Mouse (Mus musculus): Measurements from ENCODE around the gene Khdrbs2. TPM values are rescaled to one million over a fixed set of nuclear protein-coding genes. Genes with fewer than 3 reads are reported as not detected.

Khdrbs2 gene
- polyA plus RNA-seq (2014; fragmentation: Nextera tagmentation; extraction: Ambion mirVana): 1.6 and 2.4 TPM in 2 replicates

DNA sequence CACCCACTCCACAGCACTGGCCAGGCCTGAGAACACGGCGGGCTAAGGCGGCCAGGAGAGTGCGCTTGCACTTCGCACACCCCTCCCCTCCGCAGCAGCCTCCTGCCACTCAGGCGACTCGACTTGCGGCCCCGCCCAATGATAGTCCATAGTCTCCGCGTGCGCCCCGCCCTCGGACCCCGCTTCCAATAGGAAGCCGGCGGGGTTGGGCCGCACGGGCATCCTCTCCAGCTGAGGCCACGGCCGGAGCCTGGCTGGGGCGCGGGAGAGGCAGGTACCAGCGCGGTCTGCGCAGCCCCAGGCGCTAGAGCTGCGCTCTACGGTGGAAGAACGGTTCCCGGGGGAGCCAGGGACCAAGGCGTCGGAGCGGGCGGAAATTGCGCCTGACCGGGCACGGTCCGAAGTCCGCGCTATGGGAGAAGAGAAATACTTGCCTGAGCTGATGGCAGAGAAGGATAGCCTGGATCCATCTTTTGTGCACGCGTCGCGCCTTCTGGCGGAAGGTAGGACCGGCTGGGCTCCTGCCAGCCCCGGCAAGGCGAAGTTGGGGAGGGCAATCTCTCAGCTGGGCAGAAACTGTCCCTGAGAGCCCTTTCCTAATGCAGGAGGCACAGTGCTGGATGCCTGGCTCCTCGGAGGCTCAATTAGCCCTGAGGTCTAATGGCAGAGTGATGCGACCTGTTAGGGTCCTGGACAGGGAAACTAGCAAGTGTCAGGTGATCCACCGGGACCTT is at the start of gene Khdrbs2:
Gene Khdrbs2, plus strand, starts transcription at position 209 of the 734 bp plus-strand sequence.
- H3K36me3 ChIP-seq (ENCODE audit: control insufficient read depth, insufficient read depth, low read length): no peaks in the 10 kb centered on the region
- H3K4me1 ChIP-seq (replicated peaks; ENCODE audit: control insufficient read depth, insufficient read depth, low read length): no peaks in the 10 kb centered on the region
- peak within 1 kb of the TSS; percentile 42 for H3K4me3 ChIP-seq (ENCODE audit: low read depth, low read length)
- H3K9ac ChIP-seq (ENCODE audit: low read depth, low read length): no peak within 1 kb of the TSS
- peaks cover 17% of the 10 kb centered on the region for H3K27me3 ChIP-seq (replicated peaks; ENCODE audit: control insufficient read depth, insufficient read depth, low read length)
- H3K27ac ChIP-seq (ENCODE audit: low read depth, low read length): no peak within 1 kb of the TSS
- whole genome bisulfite sequencing: 2% methylated on average over 53 of the region's 53 CpGs
- H3K4me2 ChIP-seq: peak within 1 kb of the TSS; percentile 61
- peak; percentile 69 for DNase-seq (ENCODE audit: low spot score)
- H3K9me3 ChIP-seq (ENCODE audit: control insufficient read depth, low read length): no peaks in the 10 kb centered on the region
- ATAC-seq (replicated peaks; ENCODE audit: low FRiP score): peak; percentile 96

DNA sequence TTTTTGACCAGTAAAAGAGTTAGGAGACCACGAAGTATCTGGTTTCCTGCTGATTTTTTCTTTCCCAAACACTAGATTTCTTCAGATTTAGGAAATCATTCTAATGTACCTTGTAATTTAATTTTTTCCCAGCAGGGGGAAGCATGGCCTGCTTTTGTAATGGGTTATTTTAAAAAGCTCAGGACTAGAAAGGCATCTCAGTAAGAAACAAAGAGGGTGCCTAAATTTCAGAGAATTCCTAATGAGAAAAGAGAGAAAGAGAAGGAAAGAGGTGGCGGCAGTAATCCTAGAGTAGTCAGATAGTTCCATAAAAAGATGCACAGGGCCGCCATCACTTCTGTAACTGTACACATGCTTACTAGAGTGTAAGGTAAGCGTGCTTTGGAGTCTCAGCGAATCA is 2.1 kb downstream of the Khdrbs2 start:
- 56% methylated on average over 5 of the region's 5 CpGs for WGBS

DNA sequence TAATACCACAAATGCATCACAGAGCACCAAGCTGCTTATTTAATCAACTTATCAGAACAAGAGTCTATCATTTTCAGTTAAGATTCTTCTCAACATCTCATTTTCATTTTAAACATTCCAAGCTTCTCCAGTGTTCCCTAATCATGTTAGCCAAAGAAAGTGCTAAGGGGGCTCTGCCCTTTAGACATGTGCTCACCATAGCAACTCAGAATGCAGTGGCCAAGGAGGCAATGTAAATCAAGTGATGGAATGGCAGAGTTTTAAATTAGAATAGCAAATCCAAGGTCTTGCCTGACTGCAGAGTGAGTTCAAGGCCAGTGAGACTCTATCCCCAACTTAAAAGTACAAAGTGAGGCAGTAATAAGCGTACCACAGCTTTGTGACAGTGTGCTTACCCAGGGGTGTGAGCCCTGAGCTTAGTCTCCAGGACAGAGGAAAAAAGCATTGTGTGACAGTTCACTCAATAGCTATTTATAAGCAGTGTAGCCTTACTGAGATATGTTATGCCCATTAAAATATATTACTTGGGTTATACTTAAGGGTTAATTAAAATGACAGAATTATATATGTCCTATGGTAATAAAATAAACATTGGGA is 27.2 kb downstream of the Khdrbs2 start:
- H3K27me3 ChIP-seq (replicated peaks; ENCODE audit: control insufficient read depth, insufficient read depth, low read length): no peaks in the 10 kb centered on the region
- H3K27ac ChIP-seq (ENCODE audit: low read depth, low read length): no peak overlapping the region
- no peak overlapping the region for H3K4me2 ChIP-seq
- H3K4me3 ChIP-seq (ENCODE audit: low read depth, low read length): no peak overlapping the region
- H3K4me1 ChIP-seq (replicated peaks; ENCODE audit: control insufficient read depth, insufficient read depth, low read length): no peaks in the 10 kb centered on the region
- H3K36me3 ChIP-seq (ENCODE audit: control insufficient read depth, insufficient read depth, low read length): no peaks in the 10 kb centered on the region
- ATAC-seq (replicated peaks; ENCODE audit: low FRiP score) (no peak), DNase-seq (ENCODE audit: low spot score) (no peak)
- H3K9me3 ChIP-seq (ENCODE audit: control insufficient read depth, low read length): no peaks in the 10 kb centered on the region
- H3K9ac ChIP-seq (ENCODE audit: low read depth, low read length): no peak overlapping the region
- 63% methylated on average over 1 of the region's 1 CpGs for WGBS

More for the DNA sequence above, 2.1 kb downstream of the Khdrbs2 start:
- Histone ChIP-seq H3K4me3 (ENCODE audit: low read depth, low read length) (no peak overlapping the region), H3K4me2 (no peak overlapping the region), H3K36me3 (ENCODE audit: control insufficient read depth, insufficient read depth, low read length) (no peaks in the 10 kb centered on the region), H3K27ac (ENCODE audit: low read depth, low read length) (no peak overlapping the region), H3K4me1 (replicated peaks; ENCODE audit: control insufficient read depth, insufficient read depth, low read length) (no peaks in the 10 kb centered on the region), H3K9me3 (ENCODE audit: control insufficient read depth, low read length) (no peaks in the 10 kb centered on the region), H3K27me3 (replicated peaks; ENCODE audit: control insufficient read depth, insufficient read depth, low read length) (peaks cover 17% of the 10 kb centered on the region), H3K9ac (ENCODE audit: low read depth, low read length) (no peak overlapping the region)
- ATAC-seq (replicated peaks; ENCODE audit: low FRiP score) (no peak), DNase-seq (ENCODE audit: low spot score) (no peak)

DNA sequence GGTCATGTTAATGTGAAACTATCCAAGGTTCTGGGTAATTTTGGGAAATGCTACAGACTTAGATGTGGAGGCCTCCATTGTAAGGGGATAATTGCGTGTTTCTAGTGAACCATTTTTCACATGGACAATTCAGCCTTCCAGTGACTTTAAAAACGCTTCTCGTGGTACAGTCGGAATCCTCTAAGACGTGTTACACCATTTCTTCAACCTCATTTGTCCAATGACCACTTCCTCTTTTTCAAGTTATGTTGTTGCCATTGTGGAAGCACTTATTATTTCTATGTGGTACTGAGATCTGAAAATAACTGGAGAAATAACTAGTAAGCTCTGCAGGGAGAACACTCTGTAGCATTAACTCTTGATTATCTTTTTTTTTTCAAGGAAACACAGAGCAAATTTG is 75.9 kb downstream of the Khdrbs2 start:
- Histone ChIP-seq H3K27ac (ENCODE audit: low read depth, low read length) (no peak overlapping the region), H3K9me3 (ENCODE audit: control insufficient read depth, low read length) (no peaks in the 10 kb centered on the region), H3K36me3 (ENCODE audit: control insufficient read depth, insufficient read depth, low read length) (no peaks in the 10 kb centered on the region), H3K4me3 (ENCODE audit: low read depth, low read length) (no peak overlapping the region), H3K4me2 (no peak overlapping the region), H3K27me3 (replicated peaks; ENCODE audit: control insufficient read depth, insufficient read depth, low read length) (no peaks in the 10 kb centered on the region), H3K9ac (ENCODE audit: low read depth, low read length) (no peak overlapping the region), H3K4me1 (replicated peaks; ENCODE audit: control insufficient read depth, insufficient read depth, low read length) (no peaks in the 10 kb centered on the region)
- ATAC-seq (replicated peaks; ENCODE audit: low FRiP score) (no peak), DNase-seq (ENCODE audit: low spot score) (no peak)
- WGBS: 79% methylated on average over 5 of the region's 5 CpGs

DNA sequence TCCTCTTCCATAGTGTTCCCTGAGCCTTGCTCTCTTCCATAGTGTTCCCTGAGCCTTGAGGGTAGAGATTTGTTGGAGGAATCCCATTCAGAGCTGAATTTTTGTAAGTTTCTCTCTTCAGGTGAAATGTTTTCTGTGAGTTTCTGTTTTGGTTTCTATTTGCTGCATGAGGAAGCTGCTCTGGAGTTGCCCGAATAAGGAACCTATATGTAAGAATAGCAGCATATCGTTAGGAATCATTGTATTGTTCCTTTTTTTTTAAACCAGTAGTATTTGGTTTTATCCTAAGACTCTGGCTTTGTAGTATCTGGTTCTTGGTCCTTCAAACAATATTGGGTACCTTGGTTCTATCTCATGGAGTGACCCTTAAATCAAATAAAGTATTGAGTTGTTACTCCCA is 77.1 kb downstream of the Khdrbs2 start:
- Histone ChIP-seq H3K9ac (ENCODE audit: low read depth, low read length) (no peak overlapping the region), H3K27ac (ENCODE audit: low read depth, low read length) (no peak overlapping the region), H3K9me3 (ENCODE audit: control insufficient read depth, low read length) (no peaks in the 10 kb centered on the region), H3K27me3 (replicated peaks; ENCODE audit: control insufficient read depth, insufficient read depth, low read length) (no peaks in the 10 kb centered on the region), H3K4me1 (replicated peaks; ENCODE audit: control insufficient read depth, insufficient read depth, low read length) (no peaks in the 10 kb centered on the region), H3K36me3 (ENCODE audit: control insufficient read depth, insufficient read depth, low read length) (no peaks in the 10 kb centered on the region), H3K4me3 (ENCODE audit: low read depth, low read length) (no peak overlapping the region), H3K4me2 (no peak overlapping the region)
- DNase-seq (ENCODE audit: low spot score) (no peak), ATAC-seq (replicated peaks; ENCODE audit: low FRiP score) (no peak)
- 84% methylated on average over 2 of the region's 2 CpGs for WGBS

DNA sequence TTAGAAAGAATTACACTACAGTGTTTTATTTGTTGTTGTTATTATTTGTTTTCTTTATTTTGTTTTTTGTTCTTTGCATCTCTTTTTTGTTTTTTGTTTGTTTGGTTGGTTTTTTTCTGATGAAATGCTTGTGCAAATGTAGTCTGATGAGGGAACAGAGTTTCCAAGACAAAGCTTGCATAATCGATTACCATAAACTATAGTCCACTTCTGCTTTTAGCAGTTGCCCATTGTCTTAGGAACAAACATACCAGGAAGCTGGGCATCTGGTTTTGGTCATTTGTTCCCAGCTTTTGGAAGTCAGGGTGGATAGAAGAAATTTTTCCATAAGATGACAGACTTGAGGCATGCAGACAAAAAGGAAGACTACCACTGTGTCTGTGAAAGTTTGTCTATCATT is 77.8 kb downstream of the Khdrbs2 start:
- Histone ChIP-seq H3K4me3 (ENCODE audit: low read depth, low read length) (no peak overlapping the region), H3K9ac (ENCODE audit: low read depth, low read length) (no peak overlapping the region), H3K9me3 (ENCODE audit: control insufficient read depth, low read length) (no peaks in the 10 kb centered on the region), H3K4me1 (replicated peaks; ENCODE audit: control insufficient read depth, insufficient read depth, low read length) (no peaks in the 10 kb centered on the region), H3K4me2 (no peak overlapping the region), H3K36me3 (ENCODE audit: control insufficient read depth, insufficient read depth, low read length) (no peaks in the 10 kb centered on the region), H3K27me3 (replicated peaks; ENCODE audit: control insufficient read depth, insufficient read depth, low read length) (no peaks in the 10 kb centered on the region), H3K27ac (ENCODE audit: low read depth, low read length) (no peak overlapping the region)
- ATAC-seq (replicated peaks; ENCODE audit: low FRiP score): no peak
- no peak for DNase-seq (ENCODE audit: low spot score)
- 82% methylated on average over 1 of the region's 1 CpGs for WGBS

DNA sequence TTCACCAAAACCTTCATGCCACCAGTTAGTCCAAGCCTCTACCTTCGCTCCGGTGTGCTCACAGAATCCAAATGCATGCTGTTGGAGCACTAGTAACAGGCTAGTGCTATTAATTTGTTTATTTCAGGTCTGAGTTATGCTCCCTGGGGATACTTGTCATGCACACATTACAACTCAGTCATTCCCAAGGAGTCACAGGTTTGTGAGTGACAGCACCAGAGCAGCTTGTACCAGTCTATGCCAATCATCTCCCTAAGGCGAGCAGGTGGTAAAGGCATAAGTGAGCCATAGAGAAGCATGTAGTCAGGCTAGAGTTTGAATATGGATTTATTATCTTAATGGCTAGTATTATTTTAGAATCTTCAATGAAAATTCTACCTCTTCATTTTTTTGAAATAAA is 86.4 kb downstream of the Khdrbs2 start:
- H3K4me3 ChIP-seq (ENCODE audit: low read depth, low read length): no peak overlapping the region
- DNase-seq (ENCODE audit: low spot score) (no peak), ATAC-seq (replicated peaks; ENCODE audit: low FRiP score) (no peak)
- H3K9me3 ChIP-seq (ENCODE audit: control insufficient read depth, low read length): no peaks in the 10 kb centered on the region
- no peaks in the 10 kb centered on the region for H3K27me3 ChIP-seq (replicated peaks; ENCODE audit: control insufficient read depth, insufficient read depth, low read length)
- 87% methylated on average over 3 of the region's 3 CpGs for WGBS
- no peaks in the 10 kb centered on the region for H3K36me3 ChIP-seq (ENCODE audit: control insufficient read depth, insufficient read depth, low read length)
- H3K27ac ChIP-seq (ENCODE audit: low read depth, low read length): no peak overlapping the region
- no peak overlapping the region for H3K9ac ChIP-seq (ENCODE audit: low read depth, low read length)
- H3K4me2 ChIP-seq: no peak overlapping the region
- H3K4me1 ChIP-seq (replicated peaks; ENCODE audit: control insufficient read depth, insufficient read depth, low read length): no peaks in the 10 kb centered on the region

DNA sequence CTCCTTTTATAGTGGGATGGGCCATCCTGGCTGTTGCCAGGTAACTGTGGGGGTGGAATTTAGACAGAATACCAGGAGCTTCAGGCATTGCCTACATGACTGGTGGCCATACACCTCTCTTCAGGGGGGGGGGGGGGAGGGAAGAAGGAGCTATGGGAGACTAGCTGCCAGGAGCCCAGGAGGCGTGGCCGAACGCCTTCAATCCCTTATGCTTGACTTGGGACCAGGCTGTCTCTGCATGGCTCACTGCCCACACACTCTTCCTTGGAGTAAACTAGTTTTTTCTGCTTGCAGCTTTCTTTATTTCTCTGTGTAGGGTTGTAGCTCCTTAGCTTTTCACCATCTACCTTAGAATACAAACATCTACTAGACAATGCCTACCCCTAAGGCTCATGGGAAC is 98.0 kb downstream of the Khdrbs2 start:
- Histone ChIP-seq H3K36me3 (ENCODE audit: control insufficient read depth, insufficient read depth, low read length) (no peaks in the 10 kb centered on the region), H3K4me1 (replicated peaks; ENCODE audit: control insufficient read depth, insufficient read depth, low read length) (no peaks in the 10 kb centered on the region), H3K27me3 (replicated peaks; ENCODE audit: control insufficient read depth, insufficient read depth, low read length) (no peaks in the 10 kb centered on the region), H3K4me2 (no peak overlapping the region), H3K9ac (ENCODE audit: low read depth, low read length) (no peak overlapping the region), H3K9me3 (ENCODE audit: control insufficient read depth, low read length) (no peaks in the 10 kb centered on the region), H3K27ac (ENCODE audit: low read depth, low read length) (no peak overlapping the region), H3K4me3 (ENCODE audit: low read depth, low read length) (no peak overlapping the region)
- ATAC-seq (replicated peaks; ENCODE audit: low FRiP score) (no peak), DNase-seq (ENCODE audit: low spot score) (no peak)
- WGBS: 93% methylated on average over 3 of the region's 3 CpGs

DNA sequence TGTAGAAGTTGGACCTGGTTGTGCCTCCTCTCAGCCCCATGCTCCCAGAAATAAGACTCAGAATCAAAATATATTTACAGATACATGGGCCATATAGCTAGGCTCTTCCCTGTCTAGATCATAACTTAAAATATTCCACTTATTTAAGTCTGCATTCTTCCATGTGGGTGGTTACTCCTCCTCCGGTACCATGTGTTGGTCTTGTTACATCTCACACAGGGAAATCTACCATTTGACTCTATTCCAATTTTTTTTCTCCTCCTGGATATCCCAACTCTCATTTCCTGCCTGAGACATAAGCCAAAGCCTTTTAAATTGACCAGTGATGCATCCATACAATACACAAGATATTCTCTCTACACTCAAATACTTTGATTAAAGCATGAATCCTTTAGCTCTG is 122.2 kb downstream of the Khdrbs2 start:
- no peaks in the 10 kb centered on the region for H3K9me3 ChIP-seq (ENCODE audit: control insufficient read depth, low read length)
- no peaks in the 10 kb centered on the region for H3K27me3 ChIP-seq (replicated peaks; ENCODE audit: control insufficient read depth, insufficient read depth, low read length)
- 82% methylated on average over 1 of the region's 1 CpGs for WGBS
- no peaks in the 10 kb centered on the region for H3K4me1 ChIP-seq (replicated peaks; ENCODE audit: control insufficient read depth, insufficient read depth, low read length)
- no peak overlapping the region for H3K4me3 ChIP-seq (ENCODE audit: low read depth, low read length)
- H3K36me3 ChIP-seq (ENCODE audit: control insufficient read depth, insufficient read depth, low read length): no peaks in the 10 kb centered on the region
- H3K27ac ChIP-seq (ENCODE audit: low read depth, low read length): no peak overlapping the region
- no peak for ATAC-seq (replicated peaks; ENCODE audit: low FRiP score)
- no peak overlapping the region for H3K4me2 ChIP-seq
- no peak overlapping the region for H3K9ac ChIP-seq (ENCODE audit: low read depth, low read length)
- no peak for DNase-seq (ENCODE audit: low spot score)
